Mouse (Mus musculus): Measurements from ENCODE around the gene Hsf4. TPM values are rescaled to one million over a fixed set of nuclear protein-coding genes. Genes with fewer than 3 reads are reported as not detected.

Hsf4 gene
- polyA plus RNA-seq, 1 experiment: 25.1 TPM

DNA sequence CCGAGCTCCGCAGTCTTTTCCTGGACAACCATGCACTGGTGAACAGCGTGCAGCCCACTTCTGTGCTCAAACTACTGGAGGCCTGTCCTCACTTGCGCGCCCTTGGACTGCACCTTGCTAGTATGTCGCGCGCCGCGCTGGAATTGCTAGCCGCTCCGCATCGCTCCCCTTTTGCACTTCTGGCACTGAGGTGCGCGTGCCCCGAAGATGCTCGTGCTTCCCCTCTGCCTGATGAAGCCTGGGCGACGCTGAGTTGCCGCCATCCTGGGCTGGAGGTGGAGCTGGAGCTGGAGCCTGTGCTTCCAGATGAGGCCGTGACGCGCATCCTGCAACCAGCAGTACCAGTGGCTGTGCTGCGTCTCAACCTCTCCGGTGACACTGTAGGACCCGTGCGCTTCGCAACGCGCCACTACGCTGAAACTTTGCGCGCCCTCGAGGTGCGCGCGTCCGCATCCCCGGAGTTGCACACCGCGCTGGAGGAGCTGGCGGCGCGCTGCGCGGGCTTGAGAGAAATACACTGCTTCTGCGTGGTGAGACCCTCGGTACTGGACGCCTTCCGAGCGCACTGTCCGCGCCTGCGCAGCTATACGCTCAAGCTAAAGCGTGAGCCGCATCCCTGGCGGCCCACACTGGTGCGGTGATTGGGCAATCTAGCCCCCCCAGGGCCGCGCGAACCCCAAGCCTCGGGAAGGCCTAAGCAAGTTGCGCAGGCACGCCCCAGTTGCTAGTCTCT lies 1.1 kb upstream of the Hsf4 start:
- Histone ChIP-seq H3K4me1 (ENCODE audit: control insufficient read depth, insufficient read depth, low read length) (no peaks in the 10 kb centered on the region; the same call in 1 of the 2 replicates), H3K27ac (ENCODE audit: insufficient read depth, low read length) (peak overlapping the region; percentile 79; the same call in 1 of the 2 replicates), H3K4me3 (ENCODE audit: insufficient read depth, low read length) (peak overlapping the region; percentile 25)
- TF ChIP-seq POLR2A (IDR thresholded peaks at IDR 0.05; ENCODE audit: extremely low read depth, insufficient read depth, low read length) (peak; percentile 73; the same call in 1 of the 2 replicates), CTCF (IDR thresholded peaks at IDR 0.05; ENCODE audit: extremely low read depth, insufficient read depth, low read length) (no peak)

DNA sequence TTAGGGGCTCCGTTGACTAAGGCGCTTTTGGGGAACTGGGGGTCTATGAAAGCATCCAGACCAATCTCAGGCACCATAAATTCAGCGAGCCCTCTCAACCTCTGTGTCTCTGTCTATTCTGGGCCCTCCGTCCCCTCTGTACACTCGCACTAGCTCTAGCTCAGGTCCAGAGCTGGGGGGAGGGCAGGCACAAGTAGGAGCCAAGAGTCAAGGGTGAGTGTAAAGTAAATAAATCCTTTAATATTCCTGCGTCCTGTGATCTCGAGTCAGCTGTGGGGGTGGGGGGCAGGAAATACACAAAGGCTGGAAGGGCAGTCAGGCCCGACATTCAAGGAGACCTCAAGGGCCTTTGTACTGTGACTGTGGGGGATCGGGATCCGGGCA lies 534 bp upstream of the Hsf4 start:
- Histone ChIP-seq H3K27ac (ENCODE audit: insufficient read depth, low read length) (peak overlapping the region; percentile 79), H3K4me3 (ENCODE audit: insufficient read depth, low read length) (peak overlapping the region; percentile 25), H3K4me1 (ENCODE audit: control insufficient read depth, insufficient read depth, low read length) (no peaks in the 10 kb centered on the region; the same call in 1 of the 2 replicates)

DNA sequence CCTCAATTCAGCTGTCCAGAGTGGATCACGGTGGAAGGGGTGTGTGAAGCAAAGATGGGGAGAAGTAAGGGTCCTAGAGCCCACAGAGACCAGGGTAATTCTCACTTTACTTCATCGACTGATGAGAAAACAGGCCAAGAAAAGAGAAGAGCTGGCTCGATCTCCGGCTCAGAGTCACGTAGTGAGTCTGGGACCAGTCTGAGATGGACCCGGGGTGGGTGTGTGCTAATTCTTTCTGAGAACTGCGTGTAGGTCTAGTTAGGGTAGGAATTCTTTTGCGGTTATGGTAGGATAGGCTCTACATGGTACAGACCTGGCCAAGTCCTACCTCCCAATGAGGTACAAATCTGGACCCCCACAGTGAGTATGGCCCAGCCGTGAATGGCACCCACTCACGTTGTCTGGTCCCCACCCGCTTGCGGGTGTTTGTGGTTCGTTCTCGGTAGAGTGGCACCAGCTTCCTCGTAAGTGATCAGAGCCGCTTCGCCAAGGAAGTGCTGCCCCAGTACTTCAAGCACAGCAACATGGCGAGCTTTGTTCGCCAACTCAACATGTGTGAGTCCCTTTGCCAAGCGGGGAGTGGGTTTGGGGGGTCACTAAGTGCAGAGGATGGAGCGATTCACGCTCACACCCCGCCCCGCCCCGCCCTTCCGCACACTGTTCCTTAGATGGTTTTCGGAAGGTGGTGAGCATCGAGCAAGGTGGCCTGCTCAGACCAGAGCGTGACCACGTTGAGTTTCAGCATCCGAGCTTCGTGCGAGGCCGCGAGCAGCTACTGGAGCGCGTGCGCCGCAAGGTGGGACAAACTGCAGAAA lies 707 bp downstream of the Hsf4 start:
- Histone ChIP-seq H3K4me1 (ENCODE audit: control insufficient read depth, insufficient read depth, low read length) (no peaks in the 10 kb centered on the region; the same call in 1 of the 2 replicates), H3K4me3 (ENCODE audit: insufficient read depth, low read length) (peak overlapping the region; percentile 25), H3K27ac (ENCODE audit: insufficient read depth, low read length) (no peak overlapping the region)
- TF ChIP-seq POLR2A (IDR thresholded peaks at IDR 0.05; ENCODE audit: extremely low read depth, insufficient read depth, low read length) (no peak), CTCF (IDR thresholded peaks at IDR 0.05; ENCODE audit: extremely low read depth, insufficient read depth, low read length) (no peak)

More for the DNA sequence above, 534 bp upstream of the Hsf4 start:
- TF ChIP-seq CTCF (IDR thresholded peaks at IDR 0.05; ENCODE audit: extremely low read depth, insufficient read depth, low read length) (no peak), POLR2A (IDR thresholded peaks at IDR 0.05; ENCODE audit: extremely low read depth, insufficient read depth, low read length) (no peak)

DNA sequence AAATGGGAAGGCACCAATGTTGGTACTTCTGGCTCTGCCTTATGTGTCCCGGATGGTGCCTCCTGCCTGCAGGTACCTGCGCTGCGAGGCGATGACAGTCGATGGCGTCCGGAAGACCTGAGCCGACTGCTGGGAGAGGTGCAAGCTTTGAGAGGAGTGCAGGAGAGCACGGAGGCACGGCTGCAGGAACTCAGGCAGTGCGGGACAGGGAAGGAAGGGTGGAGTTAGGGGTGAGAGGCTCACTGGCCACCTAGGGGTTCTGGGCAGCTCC lies 1.2 kb downstream of the Hsf4 start:
- no peak overlapping the region; the same call in 1 of the 2 replicates for H3K4me3 ChIP-seq (ENCODE audit: insufficient read depth, low read length)
- H3K4me1 ChIP-seq (ENCODE audit: control insufficient read depth, insufficient read depth, low read length): no peaks in the 10 kb centered on the region; the same call in 1 of the 2 replicates
- no peak overlapping the region for H3K27ac ChIP-seq (ENCODE audit: insufficient read depth, low read length)
- TF ChIP-seq CTCF (IDR thresholded peaks at IDR 0.05; ENCODE audit: extremely low read depth, insufficient read depth, low read length): no peak
- no peak for TF ChIP-seq POLR2A (IDR thresholded peaks at IDR 0.05; ENCODE audit: extremely low read depth, insufficient read depth, low read length)

DNA sequence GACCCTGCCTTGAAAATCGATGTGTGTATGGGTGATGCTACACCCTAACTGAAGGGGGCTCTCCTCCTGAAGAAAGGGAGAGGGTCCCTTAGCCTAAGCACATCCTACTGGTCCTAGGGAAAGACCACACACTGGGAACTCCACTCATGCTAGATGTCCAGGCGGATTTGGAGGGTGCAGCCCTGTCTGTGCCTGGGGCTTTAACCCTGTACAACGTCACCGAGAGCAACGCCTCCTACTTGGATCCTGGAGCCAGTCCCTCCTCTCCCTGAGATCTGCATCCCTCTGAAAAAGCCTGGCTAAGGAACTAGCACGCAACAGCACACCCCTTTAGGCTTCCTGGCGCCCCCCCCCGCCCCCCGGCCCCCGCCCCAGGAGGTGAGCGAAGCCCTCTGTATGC lies 5.8 kb downstream of the Hsf4 start:
- peaks cover 3% of the 10 kb centered on the region; the same call in 1 of the 2 replicates for H3K4me1 ChIP-seq (ENCODE audit: control insufficient read depth, insufficient read depth, low read length)
- no peak overlapping the region; the same call in 1 of the 2 replicates for H3K4me3 ChIP-seq (ENCODE audit: insufficient read depth, low read length)
- H3K27ac ChIP-seq (ENCODE audit: insufficient read depth, low read length): no peak overlapping the region
- TF ChIP-seq CTCF (IDR thresholded peaks at IDR 0.05; ENCODE audit: extremely low read depth, insufficient read depth, low read length) (no peak), POLR2A (IDR thresholded peaks at IDR 0.05; ENCODE audit: extremely low read depth, insufficient read depth, low read length) (no peak)

DNA sequence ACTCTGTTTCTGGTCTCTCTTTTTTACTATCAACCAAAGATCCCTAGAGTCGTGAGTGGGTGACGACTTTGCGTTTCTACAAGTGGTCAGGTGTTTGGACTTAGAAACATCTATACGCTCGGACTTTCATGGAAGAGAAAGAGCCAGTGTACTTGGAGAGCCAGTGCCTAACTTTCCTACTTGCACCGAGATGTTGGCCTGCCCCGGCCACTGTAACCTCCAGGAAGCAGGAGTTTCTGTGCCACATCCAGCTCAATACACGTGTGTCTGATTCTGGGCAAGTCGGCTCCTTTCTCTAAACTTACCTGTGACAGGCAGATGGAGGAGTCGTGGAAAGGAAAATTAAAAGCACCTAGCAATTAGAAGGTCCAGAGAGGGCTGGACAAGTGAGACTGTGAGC lies 6.2 kb downstream of the Hsf4 start, which contains the start of gene Nol3:
Gene Nol3, plus strand, starts transcription at position 301 of the 400 bp plus-strand sequence.
- no peak for TF ChIP-seq POLR2A (IDR thresholded peaks at IDR 0.05; ENCODE audit: extremely low read depth, insufficient read depth, low read length)
- TF ChIP-seq CTCF (IDR thresholded peaks at IDR 0.05; ENCODE audit: extremely low read depth, insufficient read depth, low read length): no peak
- H3K4me3 ChIP-seq (ENCODE audit: insufficient read depth, low read length): peak within 1 kb of the TSS; percentile 52
- H3K27ac ChIP-seq (ENCODE audit: insufficient read depth, low read length): no peak within 1 kb of the TSS
- peaks cover 3% of the 10 kb centered on the region; the same call in 1 of the 2 replicates for H3K4me1 ChIP-seq (ENCODE audit: control insufficient read depth, insufficient read depth, low read length)

DNA sequence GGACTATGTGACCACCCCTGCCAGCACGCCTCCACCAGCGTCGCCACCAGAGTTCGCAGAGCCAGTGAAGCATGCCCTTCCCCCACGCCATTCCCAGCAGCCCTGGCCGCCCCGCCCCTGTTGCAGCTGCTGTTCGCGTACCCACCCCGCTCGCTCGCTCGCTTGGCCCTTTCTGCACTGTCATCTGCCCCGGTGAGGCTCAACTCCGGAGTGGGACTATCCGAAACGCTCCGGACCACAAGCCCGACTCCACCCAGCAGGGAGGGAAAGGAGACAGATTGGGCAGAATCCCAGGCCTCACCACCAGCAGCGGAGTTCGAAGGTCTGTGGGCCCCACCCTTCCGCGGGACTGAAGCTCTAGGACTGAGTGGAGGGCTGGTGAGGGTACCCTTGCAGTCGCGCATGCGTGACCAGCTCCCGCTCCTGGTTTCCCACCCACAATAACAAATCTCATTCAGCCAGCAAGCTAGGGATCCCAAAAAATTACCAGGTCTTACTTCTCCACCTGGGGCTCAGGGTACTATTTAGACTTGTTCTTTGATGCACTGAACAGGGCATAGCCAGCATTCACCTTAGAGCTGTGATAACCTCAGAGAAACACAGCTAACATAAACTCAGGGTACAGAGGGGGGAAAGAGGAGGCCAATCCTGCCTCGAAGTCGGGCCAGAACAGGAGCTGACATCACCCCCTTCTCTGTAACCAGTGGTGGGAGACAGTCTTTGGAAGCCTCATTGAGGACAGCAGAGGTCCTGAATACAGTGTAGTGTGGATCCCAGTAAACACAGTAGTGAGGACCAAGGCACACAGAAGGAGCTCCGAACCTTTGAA lies 6.9 kb downstream of the Hsf4 start:
- TF ChIP-seq POLR2A (IDR thresholded peaks at IDR 0.05; ENCODE audit: extremely low read depth, insufficient read depth, low read length) (peak; percentile 16; the same call in 1 of the 2 replicates), CTCF (IDR thresholded peaks at IDR 0.05; ENCODE audit: extremely low read depth, insufficient read depth, low read length) (no peak)
- Histone ChIP-seq H3K27ac (ENCODE audit: insufficient read depth, low read length) (no peak overlapping the region), H3K4me3 (ENCODE audit: insufficient read depth, low read length) (peak overlapping the region; percentile 52), H3K4me1 (ENCODE audit: control insufficient read depth, insufficient read depth, low read length) (peaks cover 3% of the 10 kb centered on the region; the same call in 1 of the 2 replicates)

DNA sequence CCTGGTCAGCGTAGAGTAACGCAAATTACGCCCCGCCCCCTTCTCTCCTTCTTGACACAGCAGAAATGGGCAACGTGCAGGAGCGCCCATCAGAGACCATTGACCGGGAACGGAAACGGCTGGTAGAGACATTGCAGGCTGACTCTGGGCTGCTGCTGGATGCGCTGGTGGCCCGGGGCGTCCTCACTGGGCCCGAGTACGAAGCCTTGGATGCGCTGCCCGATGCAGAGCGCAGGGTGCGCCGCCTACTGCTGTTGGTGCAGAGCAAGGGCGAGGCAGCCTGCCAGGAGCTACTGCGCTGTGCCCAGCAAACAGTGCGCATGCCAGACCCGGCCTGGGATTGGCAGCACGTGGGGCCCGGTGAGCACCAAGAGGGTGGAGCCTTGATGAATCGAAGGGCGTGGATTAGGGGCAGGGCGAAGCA lies 9.3 kb downstream of the Hsf4 start:
- peak overlapping the region; percentile 5; the same call in 1 of the 2 replicates for H3K4me3 ChIP-seq (ENCODE audit: insufficient read depth, low read length)
- TF ChIP-seq POLR2A (IDR thresholded peaks at IDR 0.05; ENCODE audit: extremely low read depth, insufficient read depth, low read length) (peak; percentile 35; the same call in 1 of the 2 replicates), CTCF (IDR thresholded peaks at IDR 0.05; ENCODE audit: extremely low read depth, insufficient read depth, low read length) (no peak)
- H3K27ac ChIP-seq (ENCODE audit: insufficient read depth, low read length): no peak overlapping the region
- H3K4me1 ChIP-seq (ENCODE audit: control insufficient read depth, insufficient read depth, low read length): peaks cover 3% of the 10 kb centered on the region

DNA sequence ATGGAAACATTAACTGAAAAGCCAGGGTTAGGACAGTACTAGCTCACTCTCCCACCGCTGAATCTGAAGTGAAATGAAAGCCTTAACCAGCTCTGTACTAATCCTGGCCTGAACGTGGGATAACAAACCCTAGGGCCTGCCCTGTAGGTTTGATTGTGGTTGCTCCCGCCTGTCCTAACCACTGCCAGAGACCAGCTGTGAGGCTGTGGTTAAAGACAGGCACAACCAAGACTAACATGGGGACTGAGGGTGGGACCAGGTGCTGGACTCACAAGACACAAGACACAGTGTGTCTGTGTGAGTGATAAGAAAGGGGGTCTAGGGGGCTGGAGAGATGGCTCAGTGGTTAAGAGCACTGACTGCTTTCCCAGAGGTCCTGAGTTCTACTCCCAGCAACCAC lies 11.0 kb downstream of the Hsf4 start:
- H3K4me3 ChIP-seq (ENCODE audit: insufficient read depth, low read length): no peak overlapping the region
- peaks cover 3% of the 10 kb centered on the region for H3K4me1 ChIP-seq (ENCODE audit: control insufficient read depth, insufficient read depth, low read length)
- TF ChIP-seq POLR2A (IDR thresholded peaks at IDR 0.05; ENCODE audit: extremely low read depth, insufficient read depth, low read length) (no peak), CTCF (IDR thresholded peaks at IDR 0.05; ENCODE audit: extremely low read depth, insufficient read depth, low read length) (no peak)
- H3K27ac ChIP-seq (ENCODE audit: insufficient read depth, low read length): no peak overlapping the region

Measured in cortical plate, adult 2 months (tissue).